Mouse (Mus musculus): ENCODE results near the gene Ehd1.

DNA sequence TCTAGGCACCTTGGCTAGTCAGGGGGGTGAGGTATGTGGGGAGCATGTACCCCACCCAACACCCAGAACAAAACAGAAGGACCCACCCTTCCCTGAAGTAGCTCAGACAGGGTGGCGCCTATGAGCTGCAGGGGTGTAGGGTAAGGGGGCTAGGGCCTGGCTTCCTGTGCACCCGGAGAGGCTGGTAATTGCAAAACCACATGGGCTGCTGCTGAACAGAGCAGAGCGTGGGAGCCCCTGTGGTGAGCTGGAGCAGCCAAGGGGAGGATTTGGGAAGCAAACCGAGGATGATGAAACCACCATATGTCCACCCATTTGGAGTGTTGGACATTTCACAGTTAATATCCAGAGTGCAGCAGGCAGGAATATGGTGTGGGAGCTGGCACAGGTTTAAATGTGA lies 26.0 kb downstream of the Ehd1 start:
- no peak for TF ChIP-seq RAD21 (IDR thresholded peaks at IDR 0.05; ENCODE audit: low read depth, low read length)
- TF ChIP-seq GATA1 (IDR thresholded peaks at IDR 0.05; ENCODE audit: low read depth, low read length), result no peak
